Mouse (Mus musculus) intestine, postnatal 0 days (tissue): ENCODE results near the gene Hipk3. TPM values are rescaled to one million over a fixed set of nuclear protein-coding genes. Genes with fewer than 3 reads are reported as not detected.

ENCODE experiments used
- ATAC-seq: fragments of 200-750 bp; cut with Nextera tagmentation; 2 replicates; pipeline ENCODE4 v1.8.0; 2017; ENCODE audit warnings: mild to moderate bottlenecking, moderate TSS enrichment, moderate library complexity
- H3K27ac ChIP-seq: fragments of 300-500 bp; sonication (generic); 2 replicates; pipeline ENCODE4 v1.5.1; 2014; ENCODE audit warnings: mild to moderate bottlenecking, low read depth, low read length, moderate library complexity
- H3K27me3 ChIP-seq: fragments of 300-500 bp; sonication (generic); replicated peaks from 2 replicates; pipeline ENCODE4 v1.6.1; 2014; ENCODE audit warnings: low read length, mixed read lengths; ENCODE audit not compliant: control insufficient read depth, insufficient read depth
- H3K36me3 ChIP-seq: fragments of 300-500 bp; sonication (generic); 2 replicates; pipeline ENCODE4 v1.6.1; 2014; ENCODE audit warnings: mild to moderate bottlenecking, moderate library complexity; ENCODE audit not compliant: control insufficient read depth, insufficient read depth
- H3K4me1 ChIP-seq: fragments of 300-500 bp; sonication (generic); replicated peaks from 2 replicates; pipeline ENCODE4 v1.6.1; 2014; ENCODE audit warnings: antibody characterized with exemption, low read length, mixed read lengths; ENCODE audit not compliant: control insufficient read depth, insufficient read depth
- H3K4me2 ChIP-seq: fragments of 300-500 bp; sonication (generic); replicated peaks from 2 replicates; pipeline ENCODE4 v1.6.1; 2014; ENCODE audit warnings: low read depth, mild to moderate bottlenecking, moderate library complexity
- H3K4me3 ChIP-seq: fragments of 300-500 bp; sonication (generic); 2 replicates; pipeline ENCODE4 v1.5.1; 2014; ENCODE audit warnings: low read depth, low read length
- H3K9ac ChIP-seq: fragments of 300-500 bp; sonication (generic); 2 replicates; pipeline ENCODE4 v1.6.1; 2014; ENCODE audit warnings: mild to moderate bottlenecking, low read depth, low read length
- H3K9me3 ChIP-seq: fragments of 300-500 bp; sonication (generic); 2 replicates; pipeline ENCODE4 v1.6.1; 2016; ENCODE audit warnings: mixed run types; ENCODE audit not compliant: control insufficient read depth
- CTCF ChIP-seq: sonication (generic); IDR thresholded peaks from 2 replicates; pipeline ENCODE4 v1.5.1; 2016; ENCODE audit warnings: low read depth, mild to moderate bottlenecking, control low read depth, antibody characterized with exemption, moderate library complexity
- WGBS: fragments of 180-500 bp; shearing (Covaris S2); extraction: QIAGEN DNeasy Blood & Tissue Kit; methylation state at CpG from one replicate; pipeline ENCODE4 v1.1.7; 2014; 5-methylcytosine and 5-hydroxymethylcytosine counted together
- polyA plus RNA-seq: library from polyadenylated mRNA; unstranded; fragments of >200 nt; fragmentation: Nextera tagmentation; extraction: Ambion mirVana; gene quantifications from 2 replicates; pipeline ENCODE4 v1.2.1, GENCODE M21; 2015

Gene Hipk3
- polyA plus RNA-seq, 1 experiment from 2014 or later, result 10.1 TPM

DNA sequence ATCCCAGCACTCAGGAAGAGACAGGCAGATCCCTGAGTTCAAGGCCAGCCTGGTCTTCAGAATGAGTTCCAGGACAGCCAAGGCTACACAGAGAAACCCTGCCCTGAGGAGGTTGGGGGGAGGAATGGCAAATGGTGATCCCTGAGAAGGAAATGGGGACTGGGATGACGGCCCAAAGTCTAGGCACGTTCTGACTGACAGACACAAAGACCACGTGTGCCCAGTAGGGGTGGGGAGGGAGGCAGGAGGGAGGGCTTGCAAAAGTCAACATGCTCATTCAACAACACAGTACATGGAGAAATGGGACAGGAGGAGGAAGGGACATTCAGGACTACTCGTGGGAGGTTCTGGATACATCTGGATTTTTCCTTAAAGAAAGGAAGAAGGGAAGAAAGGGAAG lies 81.8 kb downstream of the Hipk3 start:
- peaks cover 41% of the 10 kb centered on the region for H3K27me3 ChIP-seq
- H3K27ac ChIP-seq, result no peak overlapping the region
- H3K4me1 ChIP-seq, result no peaks in the 10 kb centered on the region
- H3K4me3 ChIP-seq, result no peak overlapping the region
- TF ChIP-seq CTCF, result no peak
- no peak overlapping the region for H3K4me2 ChIP-seq
- H3K9ac ChIP-seq, result no peak overlapping the region
- H3K36me3 ChIP-seq, result no peaks in the 10 kb centered on the region
- WGBS, result 40% methylated on average over 4 of the region's 4 CpGs
- ATAC-seq, result no peak
- no peaks in the 10 kb centered on the region for H3K9me3 ChIP-seq

DNA sequence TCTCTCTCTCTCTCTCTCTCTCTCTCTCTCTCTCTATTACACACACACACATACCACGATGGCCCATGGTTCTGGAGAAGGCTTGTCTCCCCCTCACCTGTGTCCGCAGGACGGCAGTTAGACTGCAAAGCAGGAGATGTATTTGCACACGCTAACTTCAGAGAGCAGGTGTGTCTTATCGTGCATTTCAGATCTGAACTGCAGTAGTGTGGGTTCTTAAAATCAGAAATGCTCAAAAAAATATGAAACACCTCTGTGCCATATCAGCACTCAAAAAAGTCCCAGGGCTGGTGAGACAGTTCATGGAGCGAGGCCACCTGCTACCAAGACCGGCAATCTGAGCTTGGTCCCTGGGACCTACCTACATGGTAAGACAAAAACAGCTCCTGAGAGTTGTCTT lies 82.4 kb downstream of the Hipk3 start:
- Histone ChIP-seq H3K27me3 (peaks cover 42% of the 10 kb centered on the region), H3K9ac (no peak overlapping the region)
- 88% methylated on average over 7 of the region's 7 CpGs for WGBS

DNA sequence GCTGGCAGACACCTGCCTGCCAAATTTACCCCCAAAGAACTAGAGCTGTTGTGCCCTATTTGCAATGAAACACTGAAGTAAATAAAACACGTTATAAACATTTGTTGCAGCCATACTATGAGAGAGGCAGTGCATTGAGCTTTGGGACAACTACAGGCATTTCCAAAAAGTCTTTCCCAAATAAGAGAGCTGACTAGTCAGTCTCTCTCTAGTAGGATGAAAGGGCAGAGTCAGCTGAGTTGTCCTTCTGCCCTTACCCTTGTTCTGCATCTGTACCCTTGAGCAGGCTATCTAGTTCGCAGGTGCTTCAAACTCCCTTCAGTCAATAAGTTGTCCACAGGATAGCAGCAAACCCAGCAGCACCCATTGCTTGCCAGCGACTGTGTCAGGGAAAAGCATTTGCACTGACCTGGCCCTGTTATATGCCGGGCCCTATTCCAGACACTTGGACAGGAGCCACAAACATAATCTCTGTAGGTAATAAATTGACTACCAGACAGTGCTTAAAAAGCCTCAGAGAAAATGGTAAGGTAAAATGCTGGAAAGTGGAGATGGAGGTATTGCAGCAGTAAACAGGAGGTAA lies 83.2 kb downstream of the Hipk3 start, which contains the start of gene D430041D05Rik:
D430041D05Rik (minus strand) TSS at position 51 of the 583 bp plus-strand sequence.
- H3K4me2 ChIP-seq, result peak within 1 kb of the TSS; percentile 90
- H3K9me3 ChIP-seq, result no peaks in the 10 kb centered on the region
- 54% methylated on average over 4 of the region's 4 CpGs for WGBS
- no peak for ATAC-seq
- no peaks in the 10 kb centered on the region for H3K36me3 ChIP-seq
- peak within 1 kb of the TSS; percentile 51 for H3K4me3 ChIP-seq
- no peak for TF ChIP-seq CTCF
- no peak within 1 kb of the TSS for H3K9ac ChIP-seq
- H3K27ac ChIP-seq, result no peak within 1 kb of the TSS
- no peaks in the 10 kb centered on the region for H3K4me1 ChIP-seq
- H3K27me3 ChIP-seq, result peaks cover 44% of the 10 kb centered on the region

More for the DNA sequence above, 82.4 kb downstream of the Hipk3 start:
- Histone ChIP-seq H3K9me3 (no peaks in the 10 kb centered on the region), H3K4me1 (no peaks in the 10 kb centered on the region), H3K27ac (no peak overlapping the region), H3K4me3 (no peak overlapping the region), H3K4me2 (no peak overlapping the region), H3K36me3 (no peaks in the 10 kb centered on the region)
- ATAC-seq, result no peak
- TF ChIP-seq CTCF, result no peak

DNA sequence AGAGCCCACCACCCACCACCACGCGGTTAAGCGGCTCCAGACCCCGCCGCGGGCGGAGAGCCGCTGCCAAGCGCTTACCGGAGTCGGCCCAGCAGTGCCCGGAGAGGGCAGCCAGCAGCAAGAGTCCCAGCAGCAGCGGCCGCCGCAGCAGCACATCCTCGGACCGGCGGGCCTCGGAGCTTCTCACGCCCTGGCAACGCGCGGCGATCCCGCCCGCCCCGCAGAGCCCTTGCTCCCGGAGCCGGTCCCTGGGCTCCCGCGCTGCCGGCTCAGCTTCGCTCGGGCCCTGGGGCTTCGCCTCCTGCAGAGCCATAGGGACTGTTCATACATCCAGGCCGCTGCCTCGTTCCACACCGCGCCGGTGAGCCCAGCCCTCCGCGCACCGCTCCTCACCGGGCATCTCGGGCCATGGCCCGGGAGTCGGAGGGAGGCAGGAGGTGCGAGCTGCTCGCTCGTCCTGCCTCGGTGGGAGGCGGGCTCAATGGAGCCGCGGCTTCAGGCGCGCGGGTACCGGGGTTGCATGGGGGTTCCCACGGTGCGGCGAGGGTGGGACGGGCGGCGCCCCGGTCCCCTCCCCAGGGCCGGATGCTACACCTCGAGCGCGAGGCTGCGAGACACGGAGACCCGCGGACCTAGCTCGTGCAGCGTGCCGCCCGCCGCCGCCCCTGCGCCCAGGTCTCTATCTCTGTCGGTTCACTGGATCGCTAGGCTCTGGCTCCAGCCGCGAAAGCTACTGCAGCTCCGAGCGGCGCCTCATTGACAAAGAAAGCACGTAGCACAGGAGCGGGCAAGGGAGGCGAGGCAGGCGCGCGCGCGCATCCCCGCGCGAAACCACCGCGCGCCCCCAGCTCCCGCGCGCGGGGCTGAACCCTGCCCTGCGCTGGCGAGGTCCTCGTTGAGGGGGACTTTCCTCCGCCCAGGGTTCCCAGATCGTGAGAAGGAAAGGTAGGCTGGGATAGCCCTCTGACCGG lies 84.1 kb downstream of the Hipk3 start:
- H3K27ac ChIP-seq, result no peak overlapping the region
- peaks cover 44% of the 10 kb centered on the region for H3K27me3 ChIP-seq
- H3K4me1 ChIP-seq, result no peaks in the 10 kb centered on the region
- H3K4me3 ChIP-seq, result peak overlapping the region; percentile 51
- ATAC-seq, result 0 out of 2 replicates have a peak, but pooled peaks have one; percentile 22
- H3K9ac ChIP-seq, result no peak overlapping the region
- H3K4me2 ChIP-seq, result peak overlapping the region; percentile 90
- TF ChIP-seq CTCF, result no peak
- H3K9me3 ChIP-seq, result no peaks in the 10 kb centered on the region
- under 1% methylated on average over 108 of the region's 111 CpGs for WGBS
- no peaks in the 10 kb centered on the region for H3K36me3 ChIP-seq

DNA sequence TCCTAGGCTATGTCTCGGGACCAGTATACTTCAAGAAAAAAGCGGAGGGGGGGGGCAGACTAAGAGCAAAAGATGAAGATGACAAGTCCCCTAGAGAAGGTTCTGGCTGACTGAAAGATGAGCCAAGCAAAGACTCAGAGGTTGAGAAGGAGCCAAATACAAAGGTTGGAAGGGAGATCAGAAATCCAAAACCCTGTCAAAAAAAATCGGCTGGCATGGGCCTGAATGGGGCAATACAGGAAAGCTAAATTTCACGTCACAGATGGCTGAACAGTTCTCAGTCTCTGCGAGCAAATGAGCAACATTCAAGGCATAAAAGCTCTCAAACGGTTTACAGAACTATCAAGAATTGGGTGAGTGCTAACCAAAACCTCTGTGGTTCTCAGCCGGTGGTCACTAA lies 85.9 kb downstream of the Hipk3 start:
- no peak overlapping the region for H3K4me2 ChIP-seq
- H3K9ac ChIP-seq, result no peak overlapping the region
- WGBS, result 80% methylated on average over 7 of the region's 7 CpGs
- TF ChIP-seq CTCF, result no peak
- no peaks in the 10 kb centered on the region for H3K9me3 ChIP-seq
- no peak overlapping the region for H3K4me3 ChIP-seq
- no peaks in the 10 kb centered on the region for H3K4me1 ChIP-seq
- no peak overlapping the region for H3K27ac ChIP-seq
- H3K36me3 ChIP-seq, result no peaks in the 10 kb centered on the region
- peaks cover 44% of the 10 kb centered on the region for H3K27me3 ChIP-seq
- ATAC-seq, result no peak

DNA sequence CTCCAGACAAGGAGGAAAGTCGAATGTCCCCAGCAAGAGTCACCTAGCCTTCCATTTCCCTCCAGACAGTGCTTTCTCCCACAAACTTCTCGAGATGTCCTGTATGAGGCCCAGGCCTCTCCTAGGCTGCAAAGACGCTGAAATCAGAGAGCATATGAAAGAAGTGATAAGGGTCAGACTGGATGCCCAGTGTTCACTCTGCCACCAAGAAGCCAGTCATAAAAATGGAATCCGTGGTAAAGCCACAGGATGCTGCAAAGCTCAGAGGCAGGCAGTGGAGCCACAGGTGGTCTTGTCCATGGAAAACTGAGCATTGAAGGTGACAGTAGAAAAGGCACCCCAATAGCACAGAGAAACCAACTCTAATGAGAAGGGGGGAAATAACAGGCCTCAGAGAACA lies 86.3 kb downstream of the Hipk3 start:
- H3K4me3 ChIP-seq, result no peak overlapping the region
- no peaks in the 10 kb centered on the region for H3K4me1 ChIP-seq
- no peak overlapping the region for H3K4me2 ChIP-seq
- no peak overlapping the region for H3K9ac ChIP-seq
- TF ChIP-seq CTCF, result no peak
- no peaks in the 10 kb centered on the region for H3K9me3 ChIP-seq
- no peak overlapping the region for H3K27ac ChIP-seq
- ATAC-seq, result no peak
- peaks cover 44% of the 10 kb centered on the region for H3K27me3 ChIP-seq
- H3K36me3 ChIP-seq, result no peaks in the 10 kb centered on the region
- WGBS, result 68% methylated on average over 4 of the region's 4 CpGs
